Mouse (Mus musculus) leukemia stem cell, adult 10-12 weeks (primary cell): ENCODE results near the gene Glis1. TPM values are rescaled to one million over a fixed set of nuclear protein-coding genes. Genes with fewer than 3 reads are reported as not detected.

ENCODE experiments used
- polyA plus RNA-seq: library from polyadenylated mRNA; stranded (reverse); fragments of >175 nt; gene quantifications from 2 replicates; pipeline ENCODE4 v1.2.3, GENCODE M21; 2012; ENCODE audit warnings: low replicate concordance

The Glis1 gene
- 2.7 and 2.9 TPM in 2 replicates for polyA plus RNA-seq

DNA sequence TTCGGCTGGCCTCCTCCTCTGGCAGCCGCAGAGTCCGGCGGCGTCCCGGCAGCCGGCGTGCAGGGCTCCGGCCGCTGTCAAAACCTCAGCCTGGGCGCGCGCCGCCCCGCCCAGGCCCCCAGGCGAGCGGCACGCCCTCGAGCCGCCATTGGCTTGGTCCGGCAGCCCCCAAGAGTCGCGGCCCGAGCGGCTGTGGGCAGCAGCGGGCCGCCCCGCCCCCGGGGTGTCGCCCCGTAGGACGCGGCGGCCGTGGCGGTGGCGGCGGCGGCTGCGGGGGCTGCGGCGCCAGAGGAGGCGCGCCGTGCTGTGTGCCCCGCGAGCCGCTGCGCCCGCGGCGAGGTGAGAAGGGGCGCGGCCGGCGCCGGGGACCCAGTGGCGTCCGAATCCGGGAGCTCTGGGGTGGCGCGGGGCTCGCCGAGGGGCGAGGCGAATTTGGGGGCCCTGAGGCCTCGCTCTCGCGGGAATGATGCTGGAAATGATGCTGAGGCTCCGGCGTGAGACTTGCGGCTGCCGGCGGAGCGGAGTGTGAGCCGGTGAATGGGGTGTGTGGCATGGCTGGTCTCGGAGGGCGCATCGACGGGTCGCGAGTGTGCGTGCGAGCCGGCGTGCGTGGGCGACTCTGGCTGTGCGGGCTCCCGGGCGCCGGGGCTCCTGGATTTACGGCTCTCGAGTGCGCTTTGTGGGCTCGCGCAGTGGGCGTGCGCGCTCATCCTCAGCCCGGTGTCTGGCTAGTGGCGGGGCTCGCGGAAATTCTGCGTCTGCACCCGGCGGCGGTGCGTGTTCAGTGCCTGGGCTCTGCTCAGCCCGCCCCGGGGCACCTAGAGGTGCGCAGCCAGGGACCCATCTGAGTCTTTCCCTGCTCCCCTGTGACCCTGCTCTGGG lies at the start of gene Glis1:
Gene Glis1 (plus strand): TSS at position 236 of the 882 bp plus-strand sequence.

DNA sequence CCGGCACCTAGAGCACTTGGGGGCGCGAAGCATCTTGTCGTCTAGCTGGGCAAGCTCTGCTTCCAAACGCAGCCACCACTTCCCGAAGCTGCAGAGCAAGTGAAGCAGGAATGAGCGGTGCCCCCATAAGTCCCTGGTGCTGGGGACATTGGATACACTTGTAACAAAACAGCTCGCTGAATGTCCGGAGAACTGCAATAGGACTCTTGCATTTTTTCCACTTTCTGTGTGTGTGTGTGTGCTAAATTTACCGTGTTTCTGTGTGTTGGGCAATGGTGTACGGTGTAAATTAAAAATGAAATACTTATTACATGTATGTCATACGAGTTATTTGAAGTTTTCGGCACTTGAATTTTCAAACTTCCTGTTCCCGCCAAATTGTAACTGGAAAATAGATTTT lies 249.7 kb downstream of the Glis1 start, which contains the start of gene Dmrtb1:
Gene Dmrtb1 (minus strand): TSS at position 101 of the 400 bp plus-strand sequence.

Other genes with a start within 250 kb of the Glis1 start
- not detected in 2 replicates for gene Ldlrad1, start 225.4 kb upstream of the Glis1 start, polyA plus RNA-seq
- gene Lrrc42, start 181.1 kb upstream of the Glis1 start, polyA plus RNA-seq, result 9.3 and 11.4 TPM in 2 replicates
- gene Hspb11, start 181.0 kb upstream of the Glis1 start, polyA plus RNA-seq, result 0.34 TPM in 1 of 2 replicates, not detected in the other
- gene Dio1, start 127.4 kb upstream of the Glis1 start, polyA plus RNA-seq, result not detected in 2 replicates
- 3.1 and 4.1 TPM in 2 replicates for gene Yipf1, start 120.2 kb upstream of the Glis1 start, polyA plus RNA-seq
- 2.8 and 8.8 TPM in 2 replicates for gene Ndc1, start 66.8 kb upstream of the Glis1 start, polyA plus RNA-seq
- gene Dmrtb1, start 249.6 kb downstream of the Glis1 start, polyA plus RNA-seq, result 0.90 and 6.4 TPM in 2 replicates